Mouse (Mus musculus) cerebral cortex, adult 2 months (tissue): ENCODE results near the gene Lig3.

Experiments used
- WGBS: fragments of 180-500 bp; shearing (Covaris S2); methylation state at CpG from one replicate; pipeline ENCODE4 v1.1.7; 2018; 5-methylcytosine and 5-hydroxymethylcytosine counted together

Gene Lig3

GRCm38 (mm10) chr11:82834359-82834758 lies 53.5 kb downstream of the Lig3 start:
- 83% methylated on average over 7 of the region's 7 CpGs for WGBS

- 71% methylated on average over 11 of the region's 11 CpGs for WGBS
Observed at GRCm38 (mm10) chr11:82835616-82836432, 54.9 kb downstream of the Lig3 start.

DNA sequence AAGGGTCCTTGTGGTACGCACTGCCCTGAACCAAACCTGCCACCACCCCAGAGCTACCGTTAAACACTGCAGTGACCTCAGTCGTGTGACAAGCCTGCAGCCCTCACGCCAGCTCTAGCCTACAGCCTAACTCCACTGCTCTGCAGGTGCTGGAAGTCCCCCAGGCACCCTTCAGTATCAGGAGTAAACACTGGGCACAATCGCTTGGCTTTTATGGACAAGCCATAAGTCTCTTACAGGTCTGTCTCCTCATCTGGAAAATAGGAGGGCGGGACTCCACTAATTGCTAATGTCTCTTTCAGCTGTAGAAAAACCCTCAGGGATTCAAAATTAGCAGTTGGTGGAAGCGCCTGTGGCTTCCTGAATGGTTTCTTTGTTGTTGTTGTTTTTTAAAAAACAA lies 56.3 kb downstream of the Lig3 start:
- WGBS = 67% methylated on average over 7 of the region's 7 CpGs

DNA sequence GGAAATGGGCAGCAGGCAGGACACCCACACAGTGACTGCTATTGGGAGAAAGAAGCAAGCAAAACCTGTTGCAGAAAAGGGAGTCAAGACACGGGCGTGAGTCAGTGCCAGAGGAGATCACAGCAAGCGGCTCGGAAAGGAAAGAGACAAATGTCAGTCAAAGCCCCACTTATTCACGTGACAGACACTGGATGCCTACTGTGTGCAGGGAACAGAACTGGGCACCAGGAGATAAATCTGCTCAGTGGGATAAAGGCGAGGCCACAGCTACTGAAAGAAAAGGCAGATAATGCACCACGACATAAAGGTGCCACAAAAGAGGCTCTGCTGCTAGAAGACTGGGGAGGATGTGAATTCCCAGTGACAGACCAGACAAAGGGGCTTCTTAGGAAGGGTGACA lies 56.9 kb downstream of the Lig3 start:
- WGBS = 68% methylated on average over 7 of the region's 7 CpGs

GRCm38 (mm10) chr11:82838511-82838910 lies 57.6 kb downstream of the Lig3 start:
- 30% methylated on average over 5 of the region's 5 CpGs for WGBS

DNA sequence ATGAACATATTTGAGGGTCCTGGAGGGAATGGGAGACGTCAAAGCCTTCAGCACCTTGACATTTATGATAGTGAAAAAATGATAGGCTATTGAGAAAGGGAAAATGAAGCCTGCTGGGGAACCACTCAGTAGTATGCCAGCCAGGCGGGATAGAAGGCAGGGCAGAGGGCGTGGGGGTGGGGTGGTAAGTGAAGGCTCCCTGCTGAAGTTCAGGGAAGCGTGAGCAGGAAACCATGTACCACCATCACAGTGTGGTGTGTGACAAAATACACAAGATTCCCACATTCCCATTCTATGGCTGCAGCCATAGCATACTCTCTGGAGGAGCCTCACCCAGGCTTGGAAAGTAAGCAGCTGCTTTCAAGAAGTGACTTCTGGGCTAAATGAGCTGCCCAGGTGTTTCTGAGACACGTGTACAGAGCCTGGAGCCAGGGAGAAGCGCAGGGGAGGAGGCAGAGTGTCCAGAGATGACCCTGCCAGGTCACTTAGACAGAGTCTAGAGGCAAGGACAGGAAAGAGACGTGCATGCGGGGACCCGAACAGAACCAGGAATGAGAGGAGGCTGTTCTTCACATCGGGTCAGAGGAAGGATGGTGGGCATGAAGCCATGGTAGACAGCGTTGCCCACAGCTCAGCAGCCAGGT lies 64.0 kb downstream of the Lig3 start:
- WGBS = 76% methylated on average over 11 of the region's 11 CpGs

DNA sequence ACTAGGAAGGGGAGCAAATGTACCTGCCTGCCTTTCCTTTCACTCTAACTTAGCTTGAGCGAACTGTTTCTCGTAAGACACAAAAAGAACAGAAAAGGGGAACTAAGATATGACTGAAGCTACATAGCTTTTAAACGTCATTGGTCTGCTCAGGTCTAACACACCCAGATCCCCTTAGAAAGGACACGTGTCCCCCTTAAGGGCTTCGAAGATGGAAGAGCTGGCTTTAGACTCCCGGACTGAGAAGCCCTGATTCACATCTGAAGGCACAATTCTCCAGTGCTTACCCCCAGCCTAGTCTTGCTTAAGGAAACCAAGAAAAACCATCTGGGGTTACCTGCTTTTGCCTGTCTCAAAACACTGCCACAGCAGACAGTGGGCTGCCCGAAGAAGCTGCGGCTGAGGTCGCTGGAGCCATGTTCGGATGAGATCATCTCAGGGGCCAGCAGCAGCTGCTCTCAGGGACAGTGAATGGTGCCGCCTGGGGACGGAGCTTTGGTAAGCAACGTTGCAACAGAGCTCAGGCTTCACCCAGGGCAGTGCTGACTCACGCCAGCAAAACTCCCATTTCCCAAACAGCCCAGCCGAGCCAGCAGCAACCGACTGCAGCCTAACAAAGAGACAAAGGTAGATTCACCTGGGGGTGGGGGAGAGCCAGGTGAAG lies 64.6 kb downstream of the Lig3 start:
- 47% methylated on average over 16 of the region's 16 CpGs for WGBS

GRCm38 (mm10) chr11:82846079-82846436 lies 65.2 kb downstream of the Lig3 start:
- 66% methylated on average over 4 of the region's 4 CpGs for WGBS

- WGBS = 83% methylated on average over 3 of the region's 3 CpGs
Observed at GRCm38 (mm10) chr11:82846938-82847337, 66.0 kb downstream of the Lig3 start.

DNA sequence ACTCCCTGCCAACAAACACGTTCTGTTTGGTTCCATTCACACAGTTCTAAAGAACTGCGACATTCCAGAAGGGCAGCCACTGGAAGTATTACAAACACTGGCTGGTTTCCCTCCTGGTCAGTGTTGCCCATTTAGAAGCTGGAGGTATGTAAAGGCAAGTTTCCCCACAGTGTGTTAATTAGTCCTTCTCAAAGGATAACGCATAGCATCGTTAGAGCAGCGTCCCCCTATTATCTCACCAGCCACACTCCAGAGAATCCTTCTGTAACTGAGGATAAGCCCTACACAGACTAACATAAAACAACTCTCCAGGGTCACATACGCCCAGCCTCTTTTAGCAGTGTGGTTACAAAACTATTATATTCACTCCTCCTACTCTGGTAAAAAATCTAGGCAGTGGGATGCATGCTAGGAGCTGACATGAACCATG lies 66.7 kb downstream of the Lig3 start:
- 54% methylated on average over 6 of the region's 6 CpGs for WGBS

DNA sequence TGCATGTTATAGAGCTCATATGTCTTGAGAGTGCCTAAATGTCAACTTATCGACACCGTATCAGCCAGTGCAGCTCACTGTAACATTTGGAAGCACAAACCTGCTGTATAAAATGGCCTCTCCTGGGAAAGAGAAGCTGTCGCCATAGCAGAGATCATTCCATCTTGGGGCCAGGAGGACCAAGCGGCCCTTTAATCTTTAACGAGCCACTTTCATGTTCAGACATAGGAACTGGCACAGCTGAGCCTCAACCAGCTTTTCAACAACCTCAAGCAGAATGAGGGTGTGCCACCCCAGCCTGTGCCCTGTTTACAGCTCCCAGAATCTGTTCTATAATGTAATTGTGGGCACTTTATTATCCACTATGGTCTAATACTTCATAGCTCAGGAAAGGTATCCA lies 69.4 kb downstream of the Lig3 start:
- WGBS = 80% methylated on average over 5 of the region's 5 CpGs

- WGBS = 91% methylated on average over 11 of the region's 11 CpGs
Observed at GRCm38 (mm10) chr11:82852115-82852514, 71.2 kb downstream of the Lig3 start.

- WGBS = 86% methylated on average over 10 of the region's 10 CpGs
Observed at GRCm38 (mm10) chr11:82852540-82852939, 71.6 kb downstream of the Lig3 start.

- 90% methylated on average over 7 of the region's 7 CpGs for WGBS
Observed at GRCm38 (mm10) chr11:82852958-82853357, 72.0 kb downstream of the Lig3 start.
